Mouse (Mus musculus) limb, embryonic 13.5 days (tissue): Measurements from ENCODE around the gene Dennd2a. TPM values are rescaled to one million over a fixed set of nuclear protein-coding genes. Genes with fewer than 3 reads are reported as not detected.

Source experiments
- ATAC-seq: fragments of 200-750 bp; cut with Nextera tagmentation; 2 replicates; pipeline ENCODE4 v1.8.0; 2017; ENCODE audit warnings: low read depth, moderate number of reproducible peaks, moderate TSS enrichment; ENCODE audit not compliant: low FRiP score
- H3K27ac ChIP-seq: fragments of 300-500 bp; sonication (generic); 2 replicates; pipeline ENCODE4 v1.5.1; 2015; ENCODE audit warnings: inconsistent platforms, mild to moderate bottlenecking, moderate library complexity
- H3K27me3 ChIP-seq: fragments of 300-500 bp; sonication (generic); 2 replicates; pipeline ENCODE4 v1.6.1; 2015; ENCODE audit warnings: mild to moderate bottlenecking, inconsistent platforms
- H3K36me3 ChIP-seq: fragments of 300-500 bp; sonication (generic); 2 replicates; pipeline ENCODE4 v1.6.1; 2015; ENCODE audit warnings: inconsistent platforms, mild to moderate bottlenecking, moderate library complexity
- H3K4me1 ChIP-seq: fragments of 300-500 bp; sonication (generic); 2 replicates; pipeline ENCODE4 v1.6.1; 2015; ENCODE audit warnings: inconsistent platforms
- H3K4me2 ChIP-seq: fragments of 300-500 bp; sonication (generic); replicated peaks from 2 replicates; pipeline ENCODE4 v1.6.1; 2015; ENCODE audit warnings: inconsistent platforms, mild to moderate bottlenecking, moderate library complexity
- H3K4me3 ChIP-seq: fragments of 300-500 bp; sonication (generic); 2 replicates; pipeline ENCODE4 v1.5.1; 2015; ENCODE audit warnings: moderate library complexity, mild to moderate bottlenecking, inconsistent platforms
- H3K9ac ChIP-seq: fragments of 300-500 bp; sonication (generic); 2 replicates; pipeline ENCODE4 v1.6.1; 2015; ENCODE audit warnings: mild to moderate bottlenecking, inconsistent platforms
- H3K9me3 ChIP-seq: fragments of 300-500 bp; sonication (generic); 2 replicates; pipeline ENCODE4 v1.6.1; 2016; ENCODE audit warnings: inconsistent platforms
- WGBS: fragments of 180-500 bp; shearing (Covaris S2); methylation state at CpG from one replicate; pipeline ENCODE4 v1.1.7; 2015; 5-methylcytosine and 5-hydroxymethylcytosine counted together
- polyA plus RNA-seq: library from polyadenylated mRNA; unstranded; fragments of >200 nt; fragmentation: Nextera tagmentation; extraction: Ambion mirVana; gene quantifications from 2 replicates; pipeline ENCODE4 v1.2.1, GENCODE M21; 2015

Dennd2a gene
- polyA plus RNA-seq, 1 experiment from 2014 or later: 30.1 TPM

GRCm38 (mm10) chr6:39551981-39552636 lies 5.6 kb downstream of the Dennd2a start:
- Histone ChIP-seq H3K36me3 (peaks cover 25% of the 10 kb centered on the region), H3K27ac (no peak overlapping the region), H3K4me1 (peaks cover 28% of the 10 kb centered on the region), H3K27me3 (no peaks in the 10 kb centered on the region), H3K9me3 (no peaks in the 10 kb centered on the region), H3K4me2 (no peak overlapping the region), H3K9ac (no peak overlapping the region), H3K4me3 (no peak overlapping the region)
- 67% methylated on average over 8 of the region's 8 CpGs for WGBS
- ATAC-seq: no peak

GRCm38 (mm10) chr6:39548030-39548429 lies 9.6 kb downstream of the Dennd2a start:
- no peak for ATAC-seq
- Histone ChIP-seq H3K4me1 (peaks cover 30% of the 10 kb centered on the region), H3K4me3 (no peak overlapping the region), H3K27ac (no peak overlapping the region), H3K9me3 (no peaks in the 10 kb centered on the region), H3K36me3 (peaks cover 12% of the 10 kb centered on the region), H3K4me2 (no peak overlapping the region), H3K9ac (no peak overlapping the region; the same call in 1 of the 2 replicates), H3K27me3 (no peaks in the 10 kb centered on the region)
- WGBS: 75% methylated on average over 5 of the region's 5 CpGs

GRCm38 (mm10) chr6:39545474-39545873 lies 12.2 kb downstream of the Dennd2a start:
- Histone ChIP-seq H3K4me1 (peaks cover 42% of the 10 kb centered on the region), H3K9me3 (no peaks in the 10 kb centered on the region), H3K27me3 (no peaks in the 10 kb centered on the region), H3K36me3 (peaks cover 12% of the 10 kb centered on the region), H3K4me2 (no peak overlapping the region), H3K4me3 (no peak overlapping the region), H3K9ac (no peak overlapping the region), H3K27ac (peak overlapping the region; percentile 96; the same call in 1 of the 2 replicates)
- WGBS: 70% methylated on average over 7 of the region's 7 CpGs
- no peak for ATAC-seq

- Histone ChIP-seq H3K36me3 (peaks cover 8% of the 10 kb centered on the region), H3K4me2 (peak overlapping the region; percentile 53), H3K27ac (peak overlapping the region; percentile 96), H3K4me1 (peaks cover 57% of the 10 kb centered on the region), H3K4me3 (no peak overlapping the region), H3K9ac (no peak overlapping the region), H3K9me3 (no peaks in the 10 kb centered on the region), H3K27me3 (no peaks in the 10 kb centered on the region)
- 41% methylated on average over 15 of the region's 15 CpGs for WGBS
- no peak for ATAC-seq
Measured at GRCm38 (mm10) chr6:39543769-39544420, 13.8 kb downstream of the Dennd2a start.

GRCm38 (mm10) chr6:39542631-39543597 lies 14.8 kb downstream of the Dennd2a start:
- peak; percentile 88 for ATAC-seq
- peaks cover 3% of the 10 kb centered on the region; the same call in 1 of the 2 replicates for H3K36me3 ChIP-seq
- peak overlapping the region; percentile 53 for H3K4me2 ChIP-seq
- peak overlapping the region; percentile 43; the same call in 1 of the 2 replicates for H3K9ac ChIP-seq
- WGBS: 9% methylated on average over 15 of the region's 15 CpGs
- peak overlapping the region; percentile 96 for H3K27ac ChIP-seq
- no peaks in the 10 kb centered on the region for H3K27me3 ChIP-seq
- H3K9me3 ChIP-seq: no peaks in the 10 kb centered on the region
- H3K4me1 ChIP-seq: peaks cover 67% of the 10 kb centered on the region
- H3K4me3 ChIP-seq: peak overlapping the region; percentile 11; the same call in 1 of the 2 replicates

GRCm38 (mm10) chr6:39540563-39540962 lies 17.1 kb downstream of the Dennd2a start:
- Histone ChIP-seq H3K4me2 (0 out of 2 replicates have a peak overlapping the region, but pooled peaks have one; percentile 44), H3K27me3 (no peaks in the 10 kb centered on the region), H3K9me3 (no peaks in the 10 kb centered on the region), H3K4me3 (no peak overlapping the region), H3K36me3 (no peaks in the 10 kb centered on the region), H3K27ac (no peak overlapping the region), H3K4me1 (peaks cover 68% of the 10 kb centered on the region), H3K9ac (no peak overlapping the region)
- WGBS: 42% methylated on average over 2 of the region's 2 CpGs
- no peak for ATAC-seq

- H3K4me2 ChIP-seq: peak overlapping the region; percentile 44
Measured at GRCm38 (mm10) chr6:39539679-39540155, 17.9 kb downstream of the Dennd2a start.

GRCm38 (mm10) chr6:39538227-39538626 lies 19.4 kb downstream of the Dennd2a start:
- Histone ChIP-seq H3K27ac (peak overlapping the region; percentile 78; the same call in 1 of the 2 replicates), H3K4me1 (peaks cover 46% of the 10 kb centered on the region), H3K4me2 (peak overlapping the region; percentile 44; the same call in 1 of the 2 replicates), H3K9ac (no peak overlapping the region), H3K36me3 (peaks cover 12% of the 10 kb centered on the region), H3K9me3 (0 out of 2 replicates have a peak, but pooled peaks cover 3% of the 10 kb centered on the region), H3K27me3 (no peaks in the 10 kb centered on the region), H3K4me3 (no peak overlapping the region)
- WGBS: 36% methylated on average over 8 of the region's 8 CpGs
- ATAC-seq: no peak

More at GRCm38 (mm10) chr6:39539679-39540155, 17.9 kb downstream of the Dennd2a start:
- ATAC-seq: no peak
- peak overlapping the region; percentile 2; the same call in 1 of the 2 replicates for H3K4me3 ChIP-seq
- peak overlapping the region; percentile 31; the same call in 1 of the 2 replicates for H3K9ac ChIP-seq
- peak overlapping the region; percentile 78 for H3K27ac ChIP-seq
- no peaks in the 10 kb centered on the region for H3K9me3 ChIP-seq
- H3K4me1 ChIP-seq: peaks cover 61% of the 10 kb centered on the region
- 0 out of 2 replicates have a peak, but pooled peaks cover 2% of the 10 kb centered on the region for H3K36me3 ChIP-seq
- no peaks in the 10 kb centered on the region for H3K27me3 ChIP-seq
- WGBS: 10% methylated on average over 7 of the region's 7 CpGs

- no peak for ATAC-seq
- Histone ChIP-seq H3K9me3 (0 out of 2 replicates have a peak, but pooled peaks cover 3% of the 10 kb centered on the region), H3K27ac (no peak overlapping the region), H3K4me3 (no peak overlapping the region), H3K4me1 (peaks cover 36% of the 10 kb centered on the region), H3K9ac (no peak overlapping the region), H3K4me2 (no peak overlapping the region), H3K27me3 (no peaks in the 10 kb centered on the region), H3K36me3 (peaks cover 16% of the 10 kb centered on the region)
- 91% methylated on average over 5 of the region's 5 CpGs for whole genome bisulfite sequencing
Measured at GRCm38 (mm10) chr6:39537276-39537675, 20.4 kb downstream of the Dennd2a start.

- WGBS: 59% methylated on average over 1 of the region's 1 CpGs
- Histone ChIP-seq H3K36me3 (peaks cover 16% of the 10 kb centered on the region), H3K9me3 (0 out of 2 replicates have a peak, but pooled peaks cover 3% of the 10 kb centered on the region), H3K4me1 (peaks cover 33% of the 10 kb centered on the region), H3K4me3 (no peak overlapping the region), H3K27ac (no peak overlapping the region), H3K27me3 (no peaks in the 10 kb centered on the region), H3K4me2 (no peak overlapping the region), H3K9ac (no peak overlapping the region)
- ATAC-seq: no peak
Measured at GRCm38 (mm10) chr6:39536621-39537020, 21.0 kb downstream of the Dennd2a start.

- Histone ChIP-seq H3K4me2 (no peak overlapping the region), H3K27me3 (no peaks in the 10 kb centered on the region), H3K9ac (no peak overlapping the region), H3K9me3 (0 out of 2 replicates have a peak, but pooled peaks cover 3% of the 10 kb centered on the region), H3K4me1 (peaks cover 34% of the 10 kb centered on the region), H3K27ac (no peak overlapping the region), H3K36me3 (peaks cover 16% of the 10 kb centered on the region), H3K4me3 (no peak overlapping the region)
- no peak for ATAC-seq
Measured at GRCm38 (mm10) chr6:39534944-39535343, 22.7 kb downstream of the Dennd2a start.
